Mouse (Mus musculus) midbrain, postnatal 0 days (tissue): ENCODE results near the gene H2al1m. TPM values are rescaled to one million over a fixed set of nuclear protein-coding genes. Genes with fewer than 3 reads are reported as not detected.
"Not testable (repeated sequence)": the region's sequence is repeated elsewhere in the genome, so short reads cannot be mapped to it uniquely, and the experiment has no call there.

Experiments used
- ATAC-seq: fragments of 200-750 bp; cut with Nextera tagmentation; 2 replicates; pipeline ENCODE4 v1.8.0; 2017; ENCODE audit warnings: moderate number of reproducible peaks, mild to moderate bottlenecking, moderate TSS enrichment, moderate library complexity; ENCODE audit not compliant: low FRiP score
- DNase-seq: peaks from one replicate; pipeline ENCODE4 v3.0.0-alpha.2; 2015; ENCODE audit warnings: low spot score
- H3K27ac ChIP-seq: fragments of 300-500 bp; sonication (generic); 2 replicates; pipeline ENCODE4 v1.5.1; 2014; ENCODE audit warnings: low read depth, mild to moderate bottlenecking, low read length, mixed read lengths
- H3K27me3 ChIP-seq: fragments of 300-500 bp; sonication (generic); 2 replicates; pipeline ENCODE4 v1.6.1; 2014; ENCODE audit warnings: low read length, control low read depth, mixed read lengths; ENCODE audit not compliant: insufficient read depth
- H3K36me3 ChIP-seq: fragments of 300-500 bp; sonication (generic); 2 replicates; pipeline ENCODE4 v1.6.1; 2014; ENCODE audit warnings: low read length, control low read depth, mixed read lengths; ENCODE audit not compliant: insufficient read depth
- H3K4me1 ChIP-seq: fragments of 300-500 bp; sonication (generic); 2 replicates; pipeline ENCODE4 v1.6.1; 2014; ENCODE audit warnings: mild to moderate bottlenecking, control low read depth, antibody characterized with exemption, low read length, mixed read lengths; ENCODE audit not compliant: insufficient read depth
- H3K4me2 ChIP-seq: fragments of 300-500 bp; sonication (generic); 2 replicates; pipeline ENCODE4 v1.6.1; 2014; ENCODE audit warnings: low read depth, mild to moderate bottlenecking, low read length, mixed read lengths; ENCODE audit not compliant: poor library complexity, severe bottlenecking
- H3K4me3 ChIP-seq: fragments of 300-500 bp; sonication (generic); 2 replicates; pipeline ENCODE4 v1.5.1; 2014; ENCODE audit warnings: low read depth, mild to moderate bottlenecking, low read length, moderate library complexity
- H3K9ac ChIP-seq: fragments of 300-500 bp; sonication (generic); replicated peaks from 2 replicates; pipeline ENCODE4 v1.6.1; 2014; ENCODE audit warnings: mild to moderate bottlenecking, low read length, moderate library complexity, mixed read lengths; ENCODE audit not compliant: poor library complexity, severe bottlenecking
- H3K9me3 ChIP-seq: fragments of 300-500 bp; sonication (generic); 2 replicates; pipeline ENCODE4 v1.6.1; 2016; ENCODE audit warnings: low read length, control low read depth
- CTCF ChIP-seq: IDR thresholded peaks from 2 replicates; pipeline ENCODE4 v1.5.1; 2016; ENCODE audit warnings: antibody characterized with exemption, mild to moderate bottlenecking
- WGBS: fragments of 180-500 bp; shearing (Covaris S2); extraction: QIAGEN DNeasy Blood & Tissue Kit; methylation state at CpG from one replicate; pipeline ENCODE4 v1.1.7; 2014; 5-methylcytosine and 5-hydroxymethylcytosine counted together
- polyA plus RNA-seq: library from polyadenylated mRNA; unstranded; fragments of >200 nt; fragmentation: Nextera tagmentation; extraction: Ambion mirVana; gene quantifications from 2 replicates; pipeline ENCODE4 v1.2.1, GENCODE M21; 2015
- total RNA-seq: library from RNA; depleted of rRNA; stranded (reverse); fragments of >200 nt; gene quantifications from 2 replicates; pipeline ENCODE4 v1.2.3, GENCODE M21; 2014; rRNA removed

H2al1m gene
- not detected in 2 replicates for total RNA-seq
- not detected in 2 replicates for polyA plus RNA-seq

DNA sequence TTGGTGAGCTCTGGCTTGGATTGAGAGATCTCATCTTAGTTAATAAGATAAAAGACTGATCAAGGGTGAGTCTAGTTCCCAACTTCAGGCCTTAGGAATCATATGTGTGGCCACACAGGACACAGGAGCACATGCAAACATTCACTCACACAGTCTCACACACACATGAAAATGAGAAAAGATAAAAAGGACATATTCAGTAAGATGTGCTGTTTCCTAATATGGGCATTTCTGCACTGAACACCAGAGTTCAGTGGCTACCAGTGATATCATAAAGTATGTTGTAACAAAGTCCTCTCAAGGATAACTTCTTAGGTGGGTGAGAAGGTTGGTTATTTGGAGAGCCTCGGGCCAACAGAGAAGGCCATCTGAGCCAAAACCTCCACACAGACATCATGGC is at the start of gene H2al1m:
Gene H2al1m (plus strand): TSS at position 301 of the 400 bp plus-strand sequence.
- H3K9me3 ChIP-seq, ATAC-seq, DNase-seq, H3K27me3 ChIP-seq, H3K4me2 ChIP-seq, H3K9ac ChIP-seq, H3K4me3 ChIP-seq, H3K36me3 ChIP-seq, H3K27ac ChIP-seq, H3K4me1 ChIP-seq: not testable (repeated sequence)
- WGBS = no CpG with 5 or more reads among the region's 1 CpGs

DNA sequence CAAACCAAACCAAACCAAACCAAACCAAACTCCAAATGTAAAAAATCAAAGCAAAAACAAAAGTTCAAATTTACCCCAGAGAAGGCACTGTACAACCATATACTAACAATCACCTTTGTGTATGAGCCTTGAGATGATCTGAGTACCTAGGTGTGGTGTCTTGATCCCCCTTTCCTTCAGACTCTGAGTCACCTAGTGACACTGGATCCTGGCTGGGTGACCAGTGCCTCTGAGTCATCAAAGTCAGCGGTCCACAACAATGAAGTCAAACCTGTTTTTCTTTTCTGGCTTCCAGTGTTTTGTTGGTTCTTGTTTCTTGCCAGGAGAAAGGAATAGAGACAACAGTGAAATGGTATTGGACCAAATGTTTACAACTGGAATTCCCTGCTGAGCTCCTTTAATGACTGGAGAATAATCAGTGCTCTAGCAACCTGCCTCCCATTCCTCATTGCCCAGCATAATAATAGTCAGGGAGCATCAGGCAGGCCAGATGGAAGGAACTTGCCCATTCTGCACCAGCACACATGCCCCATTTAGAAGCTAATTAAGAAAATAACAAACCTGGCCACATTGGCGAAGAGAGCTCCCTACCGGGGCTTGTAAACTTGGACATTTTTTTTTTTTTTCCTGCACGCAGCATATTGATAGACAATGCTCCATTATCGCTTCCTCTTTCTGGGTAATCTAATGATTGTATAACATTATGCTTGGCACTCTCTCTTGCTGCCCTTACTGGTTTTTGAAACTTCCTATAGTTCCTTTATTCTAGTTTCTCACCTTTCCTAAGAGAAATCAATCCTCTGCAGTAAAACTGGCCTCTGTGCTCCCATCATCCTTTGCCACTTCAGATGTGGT is 42.6 kb upstream of the H2al1m start:
- DNase-seq (peak; percentile 30), ATAC-seq (no peak)
- no peak for TF ChIP-seq CTCF
- H3K27ac ChIP-seq = no peak overlapping the region
- WGBS = 79% methylated on average over 5 of the region's 5 CpGs
- no peaks in the 10 kb centered on the region for H3K36me3 ChIP-seq
- no peaks in the 10 kb centered on the region for H3K4me1 ChIP-seq
- no peak overlapping the region for H3K4me2 ChIP-seq
- H3K4me3 ChIP-seq = no peak overlapping the region
- no peaks in the 10 kb centered on the region for H3K9me3 ChIP-seq
- no peaks in the 10 kb centered on the region for H3K27me3 ChIP-seq
- H3K9ac ChIP-seq = no peak overlapping the region

DNA sequence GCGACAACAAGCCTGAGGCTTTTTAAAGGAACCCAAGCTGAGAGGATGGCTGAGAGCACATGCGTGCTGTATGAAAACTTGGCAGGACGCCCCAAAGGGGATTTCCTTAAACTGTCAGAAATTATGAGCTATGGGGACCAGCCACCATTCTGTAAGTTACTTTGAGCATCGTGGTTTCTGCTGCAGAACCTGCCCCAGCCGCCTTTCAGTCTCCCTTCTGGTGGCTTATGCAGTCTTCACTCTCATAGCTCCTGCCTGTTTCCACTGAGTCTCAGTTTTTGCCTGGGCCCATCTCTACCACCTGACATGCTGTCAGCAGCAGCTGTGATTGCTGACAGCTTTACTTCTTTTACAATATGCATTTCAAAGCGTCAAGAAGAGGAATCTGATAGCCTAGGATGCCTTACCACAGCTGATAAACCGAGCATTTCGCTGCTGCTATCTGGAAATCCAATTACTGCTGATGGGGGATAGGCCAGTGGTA is 40.1 kb upstream of the H2al1m start:
- H3K27ac ChIP-seq = no peak overlapping the region
- WGBS = 47% methylated on average over 8 of the region's 8 CpGs
- DNase-seq = peak; percentile 13

DNA sequence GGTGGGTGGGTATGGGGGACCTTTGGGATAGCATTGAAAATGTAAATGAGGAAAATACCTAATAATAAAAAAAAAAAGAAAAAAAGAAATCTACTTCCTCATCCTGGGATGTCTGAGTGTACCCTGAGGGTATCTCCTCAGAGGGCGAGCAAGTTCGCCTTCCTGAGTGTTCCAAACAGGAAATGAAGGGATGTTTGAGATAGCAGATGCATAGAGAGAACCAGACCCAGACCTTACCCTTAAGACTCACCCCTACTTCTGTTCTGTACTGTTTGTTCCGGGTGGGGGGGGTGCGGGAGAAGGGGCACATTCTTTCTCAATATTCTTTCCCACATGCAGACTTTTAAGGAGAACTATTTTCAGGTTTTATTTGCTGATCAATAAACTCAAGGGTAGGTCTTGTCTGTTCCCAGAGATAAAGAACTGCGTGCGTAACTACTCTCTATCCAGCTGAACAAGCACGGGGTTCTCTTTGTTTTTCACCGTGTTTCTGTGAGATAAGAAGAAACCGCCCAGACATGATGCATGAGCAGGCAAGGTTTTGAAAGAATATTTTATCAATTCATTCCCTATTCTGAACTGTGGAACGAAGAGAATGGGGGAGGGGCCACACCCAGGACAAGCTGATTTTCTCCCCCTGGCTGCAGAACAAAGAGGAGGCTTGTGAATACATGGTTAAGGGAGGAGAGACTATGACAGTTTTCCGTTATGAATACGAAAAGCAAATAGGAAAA is 38.8 kb upstream of the H2al1m start:
- no peaks in the 10 kb centered on the region for H3K9me3 ChIP-seq
- H3K4me1 ChIP-seq = no peaks in the 10 kb centered on the region
- no peak overlapping the region for H3K4me2 ChIP-seq
- H3K27ac ChIP-seq = no peak overlapping the region
- peak; percentile 11 for DNase-seq
- no peak overlapping the region for H3K9ac ChIP-seq
- no peaks in the 10 kb centered on the region for H3K27me3 ChIP-seq
- TF ChIP-seq CTCF = peak; percentile 42
- H3K36me3 ChIP-seq = no peaks in the 10 kb centered on the region
- no peak for ATAC-seq
- no peak overlapping the region for H3K4me3 ChIP-seq
- WGBS = 56% methylated on average over 12 of the region's 12 CpGs

More for the DNA sequence above, 40.1 kb upstream of the H2al1m start:
- Histone ChIP-seq H3K9me3 (no peaks in the 10 kb centered on the region), H3K4me3 (no peak overlapping the region), H3K36me3 (no peaks in the 10 kb centered on the region), H3K9ac (no peak overlapping the region), H3K27me3 (no peaks in the 10 kb centered on the region), H3K4me1 (no peaks in the 10 kb centered on the region), H3K4me2 (no peak overlapping the region)
- no peak for ATAC-seq
- TF ChIP-seq CTCF = no peak

DNA sequence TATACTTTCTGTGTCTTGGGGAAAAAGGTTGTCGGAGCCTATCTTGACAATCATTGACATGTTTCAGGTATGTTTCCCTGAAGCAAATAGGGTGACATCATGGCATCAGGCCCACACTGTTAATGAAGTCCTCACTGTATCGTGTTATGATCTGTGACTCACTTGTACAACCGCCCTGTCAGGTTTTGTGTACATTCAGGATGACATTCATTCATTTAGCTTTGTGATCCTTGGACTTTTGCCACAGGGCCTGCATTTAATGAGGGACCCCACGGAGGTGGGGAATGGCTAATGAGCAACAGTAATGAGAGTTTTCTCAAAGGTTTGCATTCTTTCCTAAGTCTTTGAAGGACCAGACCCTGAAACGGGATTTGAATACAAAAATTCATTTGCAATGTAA is 34.7 kb upstream of the H2al1m start:
- 40% methylated on average over 5 of the region's 5 CpGs for WGBS
- TF ChIP-seq CTCF = no peak
- Histone ChIP-seq H3K27ac (no peak overlapping the region), H3K27me3 (no peaks in the 10 kb centered on the region), H3K9me3 (no peaks in the 10 kb centered on the region), H3K36me3 (no peaks in the 10 kb centered on the region), H3K4me2 (no peak overlapping the region), H3K4me3 (no peak overlapping the region), H3K9ac (no peak overlapping the region), H3K4me1 (no peaks in the 10 kb centered on the region)
- no peak for ATAC-seq
- DNase-seq = peak; percentile 33

DNA sequence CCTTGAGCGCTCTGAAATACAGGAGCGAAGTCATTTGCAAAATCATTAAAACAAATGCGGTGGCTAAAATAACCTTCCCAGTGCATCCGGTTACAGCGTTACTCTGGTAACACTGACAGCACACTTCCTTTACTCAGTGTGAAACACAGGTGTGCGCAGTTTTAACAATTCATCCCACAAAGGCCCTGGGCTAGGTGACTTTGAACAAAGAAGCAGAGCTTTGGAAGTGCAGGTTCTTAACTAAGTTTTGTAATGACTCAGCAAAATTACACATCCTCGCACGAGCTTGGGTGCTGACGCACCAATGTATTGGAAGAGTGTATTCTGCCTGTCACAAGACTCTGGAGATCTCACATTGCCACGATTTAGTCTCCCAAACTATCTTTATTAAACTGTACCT is 29.6 kb upstream of the H2al1m start:
- no peak for DNase-seq
- no peaks in the 10 kb centered on the region for H3K4me1 ChIP-seq
- no peak for TF ChIP-seq CTCF
- H3K27ac ChIP-seq = no peak overlapping the region
- no peaks in the 10 kb centered on the region for H3K36me3 ChIP-seq
- ATAC-seq = no peak
- H3K9ac ChIP-seq = no peak overlapping the region
- no peak overlapping the region for H3K4me3 ChIP-seq
- H3K9me3 ChIP-seq = no peaks in the 10 kb centered on the region
- no peaks in the 10 kb centered on the region for H3K27me3 ChIP-seq
- WGBS = 79% methylated on average over 10 of the region's 10 CpGs
- no peak overlapping the region for H3K4me2 ChIP-seq
